Mouse (Mus musculus): ENCODE results near the gene Myof. TPM values are rescaled to one million over a fixed set of nuclear protein-coding genes. Genes with fewer than 3 reads are reported as not detected.

Myof gene
- polyA plus RNA-seq, 1 experiment from 2014 or later: 1.6 TPM

DNA sequence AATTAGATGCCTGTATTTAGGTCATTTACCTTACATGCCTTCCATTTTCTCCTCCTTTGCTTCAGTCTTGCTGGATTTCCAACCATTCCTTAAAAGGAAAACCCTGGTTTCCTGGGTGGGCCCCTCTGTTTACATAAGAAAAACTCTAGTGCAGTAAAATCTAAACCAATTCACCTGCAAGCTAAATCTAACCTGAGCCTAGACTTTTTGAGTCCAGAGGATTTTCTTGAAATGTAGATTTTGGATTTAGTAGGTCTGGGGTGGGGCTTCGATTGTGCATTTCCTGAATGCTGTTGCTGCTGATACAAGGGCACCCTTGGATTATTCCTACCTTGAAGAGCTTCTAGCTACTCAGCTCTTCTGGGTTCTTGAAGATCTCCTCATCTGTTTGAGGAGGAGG is 20.7 kb upstream of the Myof start:
- no peak overlapping the region for H3K27ac ChIP-seq (replicated peaks)
- ATAC-seq (ENCODE audit: insufficient read depth): no peak
- H3K9ac ChIP-seq: no peak overlapping the region
- no peak overlapping the region for H3K4me3 ChIP-seq (replicated peaks)
- no peaks in the 10 kb centered on the region for H3K4me1 ChIP-seq (replicated peaks)
- H3K9me3 ChIP-seq (replicated peaks): no peaks in the 10 kb centered on the region
- 63% methylated on average over 1 of the region's 1 CpGs for WGBS (ENCODE audit: insufficient replicate concordance)
- peaks cover 9% of the 10 kb centered on the region for H3K36me3 ChIP-seq (replicated peaks)
- no peak overlapping the region for H3K4me2 ChIP-seq
- no peaks in the 10 kb centered on the region for H3K27me3 ChIP-seq

DNA sequence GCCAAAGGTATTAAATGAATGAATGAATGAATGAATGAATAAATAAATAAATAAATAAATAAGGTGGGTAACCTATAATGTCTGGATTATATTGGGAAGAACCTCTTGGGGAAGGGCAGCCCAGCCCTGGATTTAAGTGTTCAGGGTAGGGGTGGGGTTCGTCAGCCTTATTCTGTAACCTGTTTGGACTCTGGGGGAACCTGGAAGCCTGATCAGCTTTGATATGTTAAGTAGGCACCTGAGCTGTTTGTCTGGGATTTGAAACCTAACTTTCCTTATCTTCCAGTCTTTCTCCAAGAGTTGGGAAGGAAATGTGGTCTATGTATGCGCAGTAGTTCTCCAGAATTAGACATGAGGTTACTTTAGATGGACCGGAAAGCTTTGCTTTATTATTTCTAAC is 19.8 kb upstream of the Myof start:
- Histone ChIP-seq H3K4me2 (no peak overlapping the region), H3K4me1 (replicated peaks) (no peaks in the 10 kb centered on the region), H3K4me3 (replicated peaks) (no peak overlapping the region), H3K9me3 (replicated peaks) (no peaks in the 10 kb centered on the region), H3K27me3 (no peaks in the 10 kb centered on the region), H3K27ac (replicated peaks) (no peak overlapping the region), H3K36me3 (replicated peaks) (peaks cover 9% of the 10 kb centered on the region), H3K9ac (no peak overlapping the region)
- no peak for ATAC-seq (ENCODE audit: insufficient read depth)
- WGBS (ENCODE audit: insufficient replicate concordance): 62% methylated on average over 3 of the region's 3 CpGs

DNA sequence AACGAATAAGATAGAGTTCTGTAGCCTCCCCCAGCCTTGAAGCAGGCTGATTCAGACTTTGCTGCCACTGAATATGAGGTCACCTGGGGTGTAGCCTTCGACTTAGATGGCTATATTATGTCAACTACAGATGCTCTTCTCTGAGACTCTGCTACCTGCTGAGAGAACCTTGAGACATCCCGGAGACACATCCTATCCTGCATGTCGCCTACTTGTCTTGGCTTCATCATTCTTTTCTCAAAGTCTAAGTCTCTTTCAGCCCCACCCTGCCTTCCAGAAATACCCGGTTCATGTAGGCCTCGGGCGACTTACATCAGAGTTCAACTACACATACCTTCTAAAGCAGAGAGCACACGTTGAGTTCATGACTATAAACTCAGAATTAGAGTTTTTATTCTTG is 13.6 kb upstream of the Myof start:
- H3K27ac ChIP-seq (replicated peaks): no peak overlapping the region
- H3K4me2 ChIP-seq: no peak overlapping the region
- peaks cover 38% of the 10 kb centered on the region for H3K27me3 ChIP-seq
- H3K4me1 ChIP-seq (replicated peaks): peaks cover 14% of the 10 kb centered on the region
- H3K4me3 ChIP-seq (replicated peaks): no peak overlapping the region
- H3K36me3 ChIP-seq (replicated peaks): peaks cover 7% of the 10 kb centered on the region
- H3K9me3 ChIP-seq (replicated peaks): no peaks in the 10 kb centered on the region
- ATAC-seq (ENCODE audit: insufficient read depth): no peak
- H3K9ac ChIP-seq: no peak overlapping the region
- WGBS (ENCODE audit: insufficient replicate concordance): 74% methylated on average over 8 of the region's 8 CpGs

DNA sequence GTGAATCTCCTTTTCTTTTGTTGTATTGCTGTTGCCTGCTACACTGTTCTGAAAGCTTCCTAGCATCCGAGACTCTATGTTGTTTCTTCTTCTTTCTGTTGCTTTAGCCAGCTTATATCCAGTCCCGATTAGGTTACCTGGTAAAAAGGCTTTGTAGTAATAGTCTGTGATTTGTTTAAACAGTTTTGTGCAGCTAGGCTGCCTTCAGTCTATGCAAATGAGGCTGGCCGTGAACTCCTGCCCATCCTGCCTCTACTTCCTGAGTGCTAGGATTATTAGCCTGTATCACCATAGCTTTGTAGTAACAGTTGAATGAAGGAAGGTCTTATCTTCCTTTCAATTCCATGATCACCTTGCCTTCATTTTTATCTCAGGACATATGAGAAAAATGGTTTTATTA is 12.9 kb upstream of the Myof start:
- no peak overlapping the region for H3K4me3 ChIP-seq (replicated peaks)
- no peak for ATAC-seq (ENCODE audit: insufficient read depth)
- no peak overlapping the region for H3K9ac ChIP-seq
- H3K9me3 ChIP-seq (replicated peaks): no peaks in the 10 kb centered on the region
- no peak overlapping the region for H3K27ac ChIP-seq (replicated peaks)
- H3K36me3 ChIP-seq (replicated peaks): peaks cover 7% of the 10 kb centered on the region
- 0 out of 2 replicates have a peak overlapping the region, but pooled peaks have one; percentile 4 for H3K4me2 ChIP-seq
- 39% methylated on average over 3 of the region's 3 CpGs for WGBS (ENCODE audit: insufficient replicate concordance)
- H3K4me1 ChIP-seq (replicated peaks): peaks cover 14% of the 10 kb centered on the region
- H3K27me3 ChIP-seq: peaks cover 40% of the 10 kb centered on the region

DNA sequence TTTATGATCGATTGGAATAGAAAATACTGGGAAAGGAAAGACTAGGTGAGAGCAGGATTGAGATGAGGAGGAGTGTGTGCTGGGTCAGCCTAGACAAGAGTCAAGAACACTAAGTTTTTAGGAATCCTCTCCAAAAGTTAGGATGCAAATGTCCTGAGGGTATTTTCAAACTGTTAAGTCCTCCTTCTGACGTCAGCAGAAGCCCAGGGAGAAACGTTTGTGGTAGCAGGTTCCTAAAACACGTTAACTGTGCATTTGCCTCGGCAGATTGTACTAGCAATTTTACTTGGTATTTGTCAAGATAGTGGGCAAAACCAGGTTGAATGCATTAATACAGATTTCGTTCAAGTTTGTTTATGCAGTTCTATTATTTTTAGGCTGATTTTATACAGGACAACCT is 12.4 kb upstream of the Myof start:
- peaks cover 14% of the 10 kb centered on the region for H3K4me1 ChIP-seq (replicated peaks)
- 7% methylated on average over 6 of the region's 6 CpGs for WGBS (ENCODE audit: insufficient replicate concordance)
- H3K9ac ChIP-seq: no peak overlapping the region
- peaks cover 7% of the 10 kb centered on the region for H3K36me3 ChIP-seq (replicated peaks)
- H3K4me2 ChIP-seq: peak overlapping the region; percentile 61
- H3K4me3 ChIP-seq (replicated peaks): peak overlapping the region; percentile 64
- H3K27ac ChIP-seq (replicated peaks): no peak overlapping the region
- peaks cover 42% of the 10 kb centered on the region for H3K27me3 ChIP-seq
- H3K9me3 ChIP-seq (replicated peaks): no peaks in the 10 kb centered on the region
- no peak for ATAC-seq (ENCODE audit: insufficient read depth)

DNA sequence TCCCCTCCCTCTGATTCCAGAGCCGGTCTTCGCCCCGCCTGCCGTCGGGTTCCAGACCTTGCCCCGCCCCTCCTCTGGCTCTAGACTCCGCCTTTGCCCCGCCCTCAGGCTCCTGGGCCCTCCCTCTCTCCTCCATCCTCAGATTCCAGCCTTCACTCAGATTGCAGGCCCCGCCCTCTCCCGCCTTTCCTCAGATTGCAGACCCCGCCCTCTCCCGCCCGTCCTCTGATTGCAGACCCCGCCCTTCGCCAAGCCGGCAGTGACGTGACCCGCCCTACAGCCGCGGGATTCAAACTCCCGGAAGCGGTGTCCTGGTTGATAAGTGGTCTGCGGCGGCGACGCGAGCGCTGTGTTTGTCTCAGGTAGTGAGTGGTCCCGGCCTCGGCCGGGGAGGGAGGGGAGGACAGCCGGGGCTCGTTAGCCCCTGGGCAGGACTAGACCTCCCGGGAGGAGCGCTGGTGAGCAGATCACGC is 11.4 kb upstream of the Myof start, which contains the start of gene Cep55:
Gene Cep55, plus strand, starts transcription at position 292 of the 473 bp plus-strand sequence.
- Histone ChIP-seq H3K27me3 (peaks cover 42% of the 10 kb centered on the region), H3K4me1 (replicated peaks) (peaks cover 14% of the 10 kb centered on the region), H3K9me3 (replicated peaks) (no peaks in the 10 kb centered on the region), H3K4me3 (replicated peaks) (peak within 1 kb of the TSS; percentile 64), H3K27ac (replicated peaks) (0 out of 2 replicates have a peak within 1 kb of the TSS, but pooled peaks have one; percentile 29), H3K9ac (peak within 1 kb of the TSS; percentile 42), H3K4me2 (peak within 1 kb of the TSS; percentile 61), H3K36me3 (replicated peaks) (0 out of 2 replicates have a peak, but pooled peaks cover 3% of the 10 kb centered on the region)
- WGBS (ENCODE audit: insufficient replicate concordance): under 1% methylated on average over 36 of the region's 36 CpGs
- peak; percentile 86 for ATAC-seq (ENCODE audit: insufficient read depth)

DNA sequence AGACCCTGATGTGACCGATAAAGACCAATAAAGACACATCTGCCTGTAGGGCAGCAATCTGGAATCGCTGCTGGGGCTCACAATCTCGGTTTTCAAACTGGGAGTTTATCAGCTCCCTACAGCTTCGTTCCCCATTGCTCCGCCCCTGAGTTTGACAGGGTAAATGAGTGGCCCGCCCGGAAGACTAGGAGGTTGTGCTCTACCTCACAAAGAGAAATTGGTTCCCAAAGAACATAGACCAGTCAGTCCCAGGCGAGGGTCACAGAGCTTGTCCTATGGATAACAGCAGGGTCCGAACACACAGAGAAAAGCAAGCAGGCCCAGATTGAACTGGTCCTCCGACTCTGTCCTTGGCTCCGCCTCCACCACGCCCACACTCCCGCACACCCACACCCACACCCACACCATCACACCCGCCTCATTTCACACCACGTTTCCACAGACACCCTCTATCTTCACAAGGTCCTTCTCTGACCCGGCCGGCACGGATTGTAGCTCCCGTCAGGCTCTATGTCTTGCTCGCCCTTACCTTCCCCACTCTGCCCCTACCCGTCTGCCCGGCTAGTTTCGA is 10.9 kb upstream of the Myof start:
- Histone ChIP-seq H3K27ac (replicated peaks) (no peak overlapping the region), H3K36me3 (replicated peaks) (0 out of 2 replicates have a peak, but pooled peaks cover 3% of the 10 kb centered on the region), H3K9ac (no peak overlapping the region), H3K4me2 (peak overlapping the region; percentile 61), H3K4me1 (replicated peaks) (peaks cover 14% of the 10 kb centered on the region), H3K9me3 (replicated peaks) (no peaks in the 10 kb centered on the region), H3K27me3 (peaks cover 42% of the 10 kb centered on the region), H3K4me3 (replicated peaks) (peak overlapping the region; percentile 64)
- WGBS (ENCODE audit: insufficient replicate concordance): under 1% methylated on average over 23 of the region's 23 CpGs
- ATAC-seq (ENCODE audit: insufficient read depth): peak; percentile 78

DNA sequence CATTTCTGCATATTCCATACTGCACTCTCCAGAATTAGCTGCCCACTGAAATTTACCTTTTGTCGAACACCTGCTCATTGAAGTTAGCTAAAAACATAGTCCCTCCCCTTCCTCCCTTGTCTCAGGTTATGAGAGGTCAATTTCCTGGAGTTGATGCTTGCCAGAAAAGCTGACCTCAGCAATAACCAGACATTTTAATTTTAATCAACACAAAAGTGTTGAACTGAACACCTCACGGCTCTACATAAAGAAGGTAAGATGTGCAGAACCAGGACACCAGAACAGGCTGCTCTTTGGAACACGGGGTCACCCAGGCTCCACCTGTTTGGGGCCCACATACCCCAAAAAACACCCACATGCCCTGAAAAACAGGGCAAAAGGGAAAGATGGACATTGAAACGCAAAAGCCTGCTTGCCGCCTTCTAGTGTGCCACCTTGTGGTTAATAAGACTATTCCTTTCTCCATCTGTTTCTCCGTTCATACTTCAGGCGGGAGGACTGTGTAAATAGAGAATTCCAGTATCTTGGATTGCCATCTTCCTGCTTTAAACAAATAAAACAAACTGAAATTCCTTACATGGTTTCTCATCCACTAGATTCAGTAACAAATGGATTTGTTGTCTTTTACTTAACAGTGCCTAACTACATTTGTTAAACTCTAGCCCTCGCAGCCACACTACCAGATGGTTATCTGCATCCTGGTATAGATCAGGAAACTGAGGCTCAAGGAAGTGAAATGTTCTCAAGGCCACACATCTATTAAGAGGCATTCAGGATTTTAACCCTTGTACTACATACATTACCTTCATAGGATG is 10.1 kb upstream of the Myof start:
- no peak for ATAC-seq (ENCODE audit: insufficient read depth)
- Histone ChIP-seq H3K36me3 (replicated peaks) (0 out of 2 replicates have a peak, but pooled peaks cover 3% of the 10 kb centered on the region), H3K27ac (replicated peaks) (no peak overlapping the region), H3K4me2 (peak overlapping the region; percentile 61), H3K4me3 (replicated peaks) (peak overlapping the region; percentile 64), H3K27me3 (peaks cover 42% of the 10 kb centered on the region), H3K9ac (no peak overlapping the region), H3K9me3 (replicated peaks) (no peaks in the 10 kb centered on the region), H3K4me1 (replicated peaks) (peaks cover 14% of the 10 kb centered on the region)
- WGBS (ENCODE audit: insufficient replicate concordance): 16% methylated on average over 8 of the region's 8 CpGs

DNA sequence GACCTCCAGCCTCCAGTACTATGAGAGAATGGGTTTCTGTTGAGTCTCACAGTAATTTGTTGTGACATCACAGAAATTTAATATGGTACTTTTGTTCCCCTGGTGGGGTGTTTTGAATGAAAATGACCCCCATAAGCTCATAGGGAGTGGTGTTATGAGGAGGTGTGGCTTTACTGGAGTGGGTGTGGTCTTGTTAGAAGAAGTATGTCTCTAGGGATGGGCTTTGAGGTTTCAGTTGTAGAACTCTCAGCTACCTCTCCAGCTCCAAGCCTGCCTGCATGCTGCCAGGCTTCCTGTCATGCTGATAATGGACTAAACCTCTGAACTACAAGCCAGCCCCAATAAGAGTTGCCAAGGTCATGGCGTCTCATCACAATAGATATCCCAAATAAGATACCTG is 6.3 kb upstream of the Myof start:
- no peak overlapping the region for H3K4me2 ChIP-seq
- no peak for ATAC-seq (ENCODE audit: insufficient read depth)
- peaks cover 10% of the 10 kb centered on the region; the same call in 1 of the 2 replicates for H3K4me1 ChIP-seq (replicated peaks)
- 61% methylated on average over 1 of the region's 1 CpGs for WGBS (ENCODE audit: insufficient replicate concordance)
- no peak overlapping the region for H3K9ac ChIP-seq
- no peaks in the 10 kb centered on the region for H3K9me3 ChIP-seq (replicated peaks)
- H3K27me3 ChIP-seq: peaks cover 47% of the 10 kb centered on the region
- no peak overlapping the region for H3K4me3 ChIP-seq (replicated peaks)
- H3K27ac ChIP-seq (replicated peaks): no peak overlapping the region
- no peaks in the 10 kb centered on the region for H3K36me3 ChIP-seq (replicated peaks)

DNA sequence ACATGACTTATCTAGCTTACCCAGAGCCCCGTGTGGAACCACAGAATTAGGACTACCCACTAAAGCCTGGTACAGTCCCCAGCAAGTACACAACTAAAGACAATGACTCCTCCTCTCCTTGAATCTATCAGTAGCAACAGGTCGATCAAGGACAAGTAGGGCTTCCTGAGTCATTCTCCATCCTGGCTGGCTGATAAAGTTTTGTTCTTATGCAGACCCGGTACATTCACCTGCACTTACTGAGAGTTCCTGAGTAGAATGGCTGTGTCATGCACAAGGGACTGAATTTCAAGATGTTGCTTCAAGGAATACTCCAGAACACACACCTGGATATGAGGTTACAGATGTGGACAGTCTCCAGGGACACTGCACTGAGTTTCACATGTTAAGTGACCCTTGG is 1.8 kb upstream of the Myof start:
- WGBS (ENCODE audit: insufficient replicate concordance): 59% methylated on average over 3 of the region's 3 CpGs
- Histone ChIP-seq H3K9me3 (replicated peaks) (no peaks in the 10 kb centered on the region), H3K27me3 (peaks cover 47% of the 10 kb centered on the region), H3K4me2 (no peak overlapping the region), H3K27ac (replicated peaks) (no peak overlapping the region), H3K9ac (no peak overlapping the region), H3K4me1 (replicated peaks) (no peaks in the 10 kb centered on the region; the same call in 1 of the 2 replicates), H3K36me3 (replicated peaks) (no peaks in the 10 kb centered on the region), H3K4me3 (replicated peaks) (no peak overlapping the region)
- ATAC-seq (ENCODE audit: insufficient read depth): no peak

DNA sequence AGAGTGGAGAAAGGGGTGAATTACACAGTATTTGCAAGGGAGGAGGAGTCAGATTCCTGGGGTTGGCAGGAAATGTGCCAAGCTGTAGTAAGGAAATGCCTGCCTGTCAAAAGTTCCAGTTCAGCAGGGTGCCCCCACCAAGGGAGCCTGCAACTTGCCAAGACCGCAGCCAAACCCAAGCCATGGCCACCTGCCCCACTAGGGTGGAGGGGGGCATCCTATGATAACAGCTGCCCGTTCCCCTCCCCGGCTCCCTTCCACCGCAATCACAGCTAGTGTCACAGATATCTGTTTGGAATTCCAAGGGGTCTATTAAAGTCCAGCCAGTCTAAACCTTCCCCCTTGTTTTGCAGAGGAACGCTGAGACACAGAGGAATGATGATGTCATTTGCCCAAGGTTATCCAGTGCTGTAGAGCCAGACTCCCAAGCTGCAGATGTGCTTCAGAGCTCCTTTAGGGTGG is 1.1 kb downstream of the Myof start:
- no peaks in the 10 kb centered on the region; the same call in 1 of the 2 replicates for H3K4me1 ChIP-seq (replicated peaks)
- H3K4me3 ChIP-seq (replicated peaks): peak overlapping the region; percentile 49; the same call in 1 of the 2 replicates
- no peaks in the 10 kb centered on the region for H3K9me3 ChIP-seq (replicated peaks)
- H3K4me2 ChIP-seq: peak overlapping the region; percentile 61
- no peak for ATAC-seq (ENCODE audit: insufficient read depth)
- H3K36me3 ChIP-seq (replicated peaks): no peaks in the 10 kb centered on the region
- H3K27ac ChIP-seq (replicated peaks): no peak overlapping the region
- peaks cover 44% of the 10 kb centered on the region for H3K27me3 ChIP-seq
- WGBS (ENCODE audit: insufficient replicate concordance): 18% methylated on average over 5 of the region's 5 CpGs
- no peak overlapping the region for H3K9ac ChIP-seq

Measured in liver, embryonic 15.5 days (tissue).